Mouse (Mus musculus) bone marrow macrophage, adult 2 months (primary cell): ENCODE measurements around the gene Tnik.

Experiments
- CTCF ChIP-seq: IDR thresholded peaks from 2 replicates; pipeline ENCODE4 v1.5.1; 2012; ENCODE audit warnings: low read depth, mild to moderate bottlenecking, low read length, moderate library complexity
- POLR2A ChIP-seq: IDR thresholded peaks from 2 replicates; pipeline ENCODE4 v1.6.1; 2012; ENCODE audit warnings: mild to moderate bottlenecking, low read depth, low read length, borderline replicate concordance

GRCm38 (mm10) chr3:28369266-28369665, 106.3 kb downstream of the Tnik start:
- no peak for TF ChIP-seq POLR2A
- no peak for TF ChIP-seq CTCF
